Mouse (Mus musculus): ENCODE results near the gene Cnnm2. TPM values are rescaled to one million over a fixed set of nuclear protein-coding genes. Genes with fewer than 3 reads are reported as not detected.

The Cnnm2 gene
- polyA plus RNA-seq, 1 experiment from 2014 or later, result 3.8 TPM

- 82% methylated on average over 9 of the region's 9 CpGs for WGBS
- Histone ChIP-seq H3K4me1 (replicated peaks; ENCODE audit: control insufficient read depth, insufficient read depth, low read length) (no peaks in the 10 kb centered on the region), H3K9ac (replicated peaks; ENCODE audit: low read depth, low read length) (no peak overlapping the region), H3K4me2 (ENCODE audit: low read length) (no peak overlapping the region), H3K27ac (ENCODE audit: low read length) (no peak overlapping the region), H3K36me3 (ENCODE audit: control insufficient read depth, insufficient read depth) (no peaks in the 10 kb centered on the region), H3K4me3 (replicated peaks; ENCODE audit: low read length) (no peak overlapping the region), H3K27me3 (replicated peaks; ENCODE audit: control insufficient read depth, insufficient read depth, low read length) (no peaks in the 10 kb centered on the region), H3K9me3 (ENCODE audit: control insufficient read depth, low read length) (no peaks in the 10 kb centered on the region)
- ATAC-seq, result no peak
These were observed 40.9 kb downstream of the Cnnm2 start for GRCm38 (mm10) chr19:46802306-46802705.

DNA sequence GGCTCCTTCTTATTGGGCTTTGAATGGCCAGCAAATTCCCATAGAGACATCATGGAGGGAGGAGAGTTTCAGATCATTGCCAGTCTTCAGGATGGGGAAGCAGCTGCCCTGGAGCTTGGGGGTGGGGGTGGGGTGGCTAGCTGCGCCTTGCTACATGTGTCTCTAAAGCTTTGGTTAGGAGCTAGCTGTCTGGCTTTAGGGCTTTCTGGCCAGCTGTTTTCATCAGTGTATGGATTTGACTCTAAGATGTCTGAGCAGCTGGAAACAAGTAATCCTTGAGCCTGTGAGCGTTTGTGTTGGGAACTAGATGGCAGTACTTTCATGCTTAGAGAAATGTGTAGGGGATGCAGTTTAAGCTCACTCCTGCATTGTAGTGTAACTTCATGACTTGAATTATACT is 42.3 kb downstream of the Cnnm2 start:
- H3K9ac ChIP-seq (replicated peaks; ENCODE audit: low read depth, low read length), result no peak overlapping the region
- ATAC-seq, result no peak
- no peaks in the 10 kb centered on the region for H3K4me1 ChIP-seq (replicated peaks; ENCODE audit: control insufficient read depth, insufficient read depth, low read length)
- no peaks in the 10 kb centered on the region for H3K9me3 ChIP-seq (ENCODE audit: control insufficient read depth, low read length)
- H3K4me3 ChIP-seq (replicated peaks; ENCODE audit: low read length), result no peak overlapping the region
- no peak overlapping the region for H3K4me2 ChIP-seq (ENCODE audit: low read length)
- H3K27ac ChIP-seq (ENCODE audit: low read length), result no peak overlapping the region
- H3K27me3 ChIP-seq (replicated peaks; ENCODE audit: control insufficient read depth, insufficient read depth, low read length), result no peaks in the 10 kb centered on the region
- 56% methylated on average over 2 of the region's 2 CpGs for WGBS
- no peaks in the 10 kb centered on the region for H3K36me3 ChIP-seq (ENCODE audit: control insufficient read depth, insufficient read depth)

DNA sequence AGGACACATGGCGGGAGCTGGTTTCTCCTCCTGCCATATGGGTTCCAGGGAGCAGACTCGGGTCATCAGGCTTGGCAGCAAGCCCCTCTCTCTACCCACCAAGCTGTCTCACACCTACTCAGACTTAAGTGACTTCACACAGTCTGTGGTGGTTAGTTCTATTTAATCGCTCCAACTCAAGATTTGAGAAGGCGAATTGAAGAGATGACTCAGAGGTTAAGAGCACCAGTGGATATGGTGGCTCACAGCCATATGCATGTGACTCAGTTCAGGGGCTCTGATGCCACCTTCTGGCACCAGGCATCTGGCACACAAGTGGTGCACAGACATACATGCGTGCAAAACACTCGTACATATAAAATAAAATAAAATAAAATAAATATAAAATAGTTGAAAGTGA is 43.4 kb downstream of the Cnnm2 start:
- ATAC-seq, result no peak
- no peak overlapping the region for H3K4me2 ChIP-seq (ENCODE audit: low read length)
- H3K4me1 ChIP-seq (replicated peaks; ENCODE audit: control insufficient read depth, insufficient read depth, low read length), result no peaks in the 10 kb centered on the region
- 72% methylated on average over 6 of the region's 6 CpGs for WGBS
- no peak overlapping the region for H3K9ac ChIP-seq (replicated peaks; ENCODE audit: low read depth, low read length)
- no peaks in the 10 kb centered on the region for H3K36me3 ChIP-seq (ENCODE audit: control insufficient read depth, insufficient read depth)
- H3K27ac ChIP-seq (ENCODE audit: low read length), result no peak overlapping the region
- H3K27me3 ChIP-seq (replicated peaks; ENCODE audit: control insufficient read depth, insufficient read depth, low read length), result no peaks in the 10 kb centered on the region
- no peaks in the 10 kb centered on the region for H3K9me3 ChIP-seq (ENCODE audit: control insufficient read depth, low read length)
- H3K4me3 ChIP-seq (replicated peaks; ENCODE audit: low read length), result no peak overlapping the region

GRCm38 (mm10) chr19:46805933-46806688 is 44.7 kb downstream of the Cnnm2 start:
- H3K27me3 ChIP-seq (replicated peaks; ENCODE audit: control insufficient read depth, insufficient read depth, low read length), result no peaks in the 10 kb centered on the region
- no peaks in the 10 kb centered on the region for H3K36me3 ChIP-seq (ENCODE audit: control insufficient read depth, insufficient read depth)
- ATAC-seq, result no peak
- H3K9me3 ChIP-seq (ENCODE audit: control insufficient read depth, low read length), result no peaks in the 10 kb centered on the region
- H3K4me1 ChIP-seq (replicated peaks; ENCODE audit: control insufficient read depth, insufficient read depth, low read length), result no peaks in the 10 kb centered on the region
- H3K4me3 ChIP-seq (replicated peaks; ENCODE audit: low read length), result no peak overlapping the region
- H3K27ac ChIP-seq (ENCODE audit: low read length), result no peak overlapping the region
- no peak overlapping the region for H3K9ac ChIP-seq (replicated peaks; ENCODE audit: low read depth, low read length)
- WGBS, result 75% methylated on average over 9 of the region's 9 CpGs
- no peak overlapping the region for H3K4me2 ChIP-seq (ENCODE audit: low read length)

- 96% methylated on average over 5 of the region's 5 CpGs for WGBS
These were observed 46.9 kb downstream of the Cnnm2 start for GRCm38 (mm10) chr19:46808261-46808660.

GRCm38 (mm10) chr19:46809031-46809430 is 47.6 kb downstream of the Cnnm2 start:
- WGBS, result 91% methylated on average over 5 of the region's 5 CpGs
- Histone ChIP-seq H3K27ac (ENCODE audit: low read length) (no peak overlapping the region), H3K4me2 (ENCODE audit: low read length) (no peak overlapping the region), H3K9me3 (ENCODE audit: control insufficient read depth, low read length) (no peaks in the 10 kb centered on the region), H3K4me1 (replicated peaks; ENCODE audit: control insufficient read depth, insufficient read depth, low read length) (no peaks in the 10 kb centered on the region), H3K27me3 (replicated peaks; ENCODE audit: control insufficient read depth, insufficient read depth, low read length) (no peaks in the 10 kb centered on the region), H3K36me3 (ENCODE audit: control insufficient read depth, insufficient read depth) (no peaks in the 10 kb centered on the region), H3K9ac (replicated peaks; ENCODE audit: low read depth, low read length) (no peak overlapping the region), H3K4me3 (replicated peaks; ENCODE audit: low read length) (no peak overlapping the region)
- ATAC-seq, result no peak

More at GRCm38 (mm10) chr19:46808261-46808660, 46.9 kb downstream of the Cnnm2 start:
- Histone ChIP-seq H3K27ac (ENCODE audit: low read length) (no peak overlapping the region), H3K36me3 (ENCODE audit: control insufficient read depth, insufficient read depth) (no peaks in the 10 kb centered on the region), H3K9ac (replicated peaks; ENCODE audit: low read depth, low read length) (no peak overlapping the region), H3K4me2 (ENCODE audit: low read length) (no peak overlapping the region), H3K4me3 (replicated peaks; ENCODE audit: low read length) (no peak overlapping the region), H3K9me3 (ENCODE audit: control insufficient read depth, low read length) (no peaks in the 10 kb centered on the region), H3K4me1 (replicated peaks; ENCODE audit: control insufficient read depth, insufficient read depth, low read length) (no peaks in the 10 kb centered on the region), H3K27me3 (replicated peaks; ENCODE audit: control insufficient read depth, insufficient read depth, low read length) (no peaks in the 10 kb centered on the region)
- no peak for ATAC-seq

DNA sequence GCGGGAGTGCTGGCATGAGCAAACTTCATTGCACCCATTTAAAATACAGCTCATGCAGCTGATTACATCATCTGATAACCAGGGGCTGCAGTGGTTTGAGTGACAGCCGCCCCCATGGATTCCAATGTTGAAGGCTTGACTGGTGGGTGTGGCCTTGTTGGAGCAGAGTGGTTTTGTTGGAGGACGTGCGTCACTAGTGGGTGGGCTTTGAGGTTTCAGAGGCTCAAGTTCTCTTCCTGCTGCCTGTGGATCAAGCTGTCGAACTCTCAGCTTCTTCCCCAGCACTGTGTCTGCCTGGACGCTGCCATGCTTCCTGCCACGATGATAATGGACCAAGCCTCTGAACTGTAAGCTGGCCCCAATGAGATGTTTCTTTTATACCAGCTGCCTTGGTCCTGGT is 57.9 kb downstream of the Cnnm2 start:
- H3K36me3 ChIP-seq (ENCODE audit: control insufficient read depth, insufficient read depth), result no peaks in the 10 kb centered on the region
- H3K4me2 ChIP-seq (ENCODE audit: low read length), result no peak overlapping the region
- no peaks in the 10 kb centered on the region for H3K27me3 ChIP-seq (replicated peaks; ENCODE audit: control insufficient read depth, insufficient read depth, low read length)
- H3K9ac ChIP-seq (replicated peaks; ENCODE audit: low read depth, low read length), result no peak overlapping the region
- 63% methylated on average over 7 of the region's 7 CpGs for WGBS
- ATAC-seq, result no peak
- H3K4me3 ChIP-seq (replicated peaks; ENCODE audit: low read length), result no peak overlapping the region
- no peaks in the 10 kb centered on the region for H3K4me1 ChIP-seq (replicated peaks; ENCODE audit: control insufficient read depth, insufficient read depth, low read length)
- no peak overlapping the region for H3K27ac ChIP-seq (ENCODE audit: low read length)
- no peaks in the 10 kb centered on the region for H3K9me3 ChIP-seq (ENCODE audit: control insufficient read depth, low read length)

DNA sequence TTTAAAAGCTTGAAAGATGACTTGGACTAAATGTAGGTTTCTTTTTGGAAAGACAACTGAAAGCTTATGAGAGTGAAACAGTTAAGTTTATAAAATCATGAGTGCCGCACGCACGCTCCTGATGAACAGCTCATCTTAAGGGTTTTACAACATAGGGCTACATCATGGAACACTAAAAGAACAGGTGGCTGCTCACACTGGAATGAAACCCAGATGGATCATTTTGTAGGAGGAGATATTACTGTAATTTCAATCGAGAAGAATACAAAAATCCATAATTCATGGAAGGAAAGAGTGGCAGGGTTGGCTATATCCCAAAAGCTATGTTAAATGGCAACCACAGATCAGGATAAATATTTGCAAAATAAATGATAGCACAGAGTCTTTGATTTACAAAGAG is 61.1 kb downstream of the Cnnm2 start:
- WGBS, result 68% methylated on average over 4 of the region's 4 CpGs
- H3K9me3 ChIP-seq (ENCODE audit: control insufficient read depth, low read length), result no peaks in the 10 kb centered on the region
- no peak overlapping the region for H3K4me3 ChIP-seq (replicated peaks; ENCODE audit: low read length)
- H3K4me2 ChIP-seq (ENCODE audit: low read length), result no peak overlapping the region
- H3K36me3 ChIP-seq (ENCODE audit: control insufficient read depth, insufficient read depth), result no peaks in the 10 kb centered on the region
- H3K27ac ChIP-seq (ENCODE audit: low read length), result no peak overlapping the region
- no peak for ATAC-seq
- H3K4me1 ChIP-seq (replicated peaks; ENCODE audit: control insufficient read depth, insufficient read depth, low read length), result no peaks in the 10 kb centered on the region
- no peaks in the 10 kb centered on the region for H3K27me3 ChIP-seq (replicated peaks; ENCODE audit: control insufficient read depth, insufficient read depth, low read length)
- no peak overlapping the region for H3K9ac ChIP-seq (replicated peaks; ENCODE audit: low read depth, low read length)

GRCm38 (mm10) chr19:46823759-46824158 is 62.4 kb downstream of the Cnnm2 start:
- H3K4me2 ChIP-seq (ENCODE audit: low read length), result no peak overlapping the region
- H3K9ac ChIP-seq (replicated peaks; ENCODE audit: low read depth, low read length), result no peak overlapping the region
- 80% methylated on average over 5 of the region's 5 CpGs for whole genome bisulfite sequencing
- H3K4me3 ChIP-seq (replicated peaks; ENCODE audit: low read length), result no peak overlapping the region
- no peaks in the 10 kb centered on the region for H3K9me3 ChIP-seq (ENCODE audit: control insufficient read depth, low read length)
- H3K4me1 ChIP-seq (replicated peaks; ENCODE audit: control insufficient read depth, insufficient read depth, low read length), result no peaks in the 10 kb centered on the region
- H3K27ac ChIP-seq (ENCODE audit: low read length), result no peak overlapping the region
- H3K27me3 ChIP-seq (replicated peaks; ENCODE audit: control insufficient read depth, insufficient read depth, low read length), result no peaks in the 10 kb centered on the region
- ATAC-seq, result no peak
- H3K36me3 ChIP-seq (ENCODE audit: control insufficient read depth, insufficient read depth), result no peaks in the 10 kb centered on the region

DNA sequence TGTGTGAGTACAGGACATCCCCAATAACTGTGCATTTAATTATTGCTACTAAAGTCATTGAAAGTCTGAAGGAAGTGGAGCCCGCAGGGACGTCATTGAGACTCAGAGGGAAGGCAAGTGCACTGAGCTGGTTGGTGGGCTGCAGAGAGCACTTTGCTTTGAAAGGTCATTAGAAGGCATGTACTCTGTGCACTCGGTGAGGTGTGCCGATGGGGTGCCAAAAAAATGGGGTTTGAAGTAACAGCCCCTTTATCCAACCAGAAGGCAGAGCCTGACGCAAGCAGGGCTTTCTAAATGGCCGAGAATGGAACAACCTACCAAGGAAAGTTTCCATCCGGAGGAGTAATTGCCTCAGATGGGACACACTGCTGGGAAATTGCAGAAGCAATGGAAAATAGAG is 63.5 kb downstream of the Cnnm2 start:
- H3K4me1 ChIP-seq (replicated peaks; ENCODE audit: control insufficient read depth, insufficient read depth, low read length), result no peaks in the 10 kb centered on the region
- no peak overlapping the region for H3K4me3 ChIP-seq (replicated peaks; ENCODE audit: low read length)
- ATAC-seq, result no peak
- no peaks in the 10 kb centered on the region for H3K36me3 ChIP-seq (ENCODE audit: control insufficient read depth, insufficient read depth)
- H3K4me2 ChIP-seq (ENCODE audit: low read length), result no peak overlapping the region
- no peak overlapping the region for H3K27ac ChIP-seq (ENCODE audit: low read length)
- H3K9me3 ChIP-seq (ENCODE audit: control insufficient read depth, low read length), result no peaks in the 10 kb centered on the region
- no peaks in the 10 kb centered on the region for H3K27me3 ChIP-seq (replicated peaks; ENCODE audit: control insufficient read depth, insufficient read depth, low read length)
- WGBS, result 74% methylated on average over 7 of the region's 7 CpGs
- H3K9ac ChIP-seq (replicated peaks; ENCODE audit: low read depth, low read length), result no peak overlapping the region
